Mouse (Mus musculus): ENCODE measurements around the gene Tcf7l2. TPM values are rescaled to one million over a fixed set of nuclear protein-coding genes. Genes with fewer than 3 reads are reported as not detected.

The Tcf7l2 gene
- polyA plus RNA-seq, 1 experiment from 2014 or later = 225 TPM

DNA sequence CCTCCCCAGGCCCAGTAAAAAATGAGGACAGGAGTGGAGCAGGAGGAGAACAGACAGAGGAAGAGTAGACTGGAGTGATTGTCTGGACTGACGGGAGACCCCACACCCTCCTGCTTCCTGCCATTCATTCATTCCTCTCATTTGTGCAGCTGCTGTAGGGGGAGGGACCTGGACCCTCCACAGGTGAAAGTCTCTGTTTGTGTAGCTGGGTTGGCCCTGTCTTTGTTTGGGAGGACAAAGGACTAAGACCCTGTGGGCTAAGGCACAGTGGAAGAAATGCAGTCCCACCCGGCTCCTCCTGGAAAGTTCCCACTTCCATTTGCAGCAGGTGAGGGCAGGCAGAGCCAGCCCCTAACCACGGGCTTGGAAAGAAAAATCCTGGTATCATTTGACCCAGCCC lies 27.0 kb upstream of the Tcf7l2 start:
- Histone ChIP-seq H3K27ac (replicated peaks; ENCODE audit: low read depth, low read length) (no peak overlapping the region), H3K4me2 (ENCODE audit: low read depth, severe bottlenecking) (no peak overlapping the region), H3K27me3 (ENCODE audit: control insufficient read depth, insufficient read depth, low read length) (no peaks in the 10 kb centered on the region), H3K4me1 (ENCODE audit: control insufficient read depth, insufficient read depth, low read length) (0 out of 2 replicates have a peak, but pooled peaks cover 2% of the 10 kb centered on the region), H3K9ac (ENCODE audit: low read length) (no peak overlapping the region), H3K4me3 (ENCODE audit: low read depth, low read length) (no peak overlapping the region), H3K36me3 (ENCODE audit: control insufficient read depth, insufficient read depth, low read length) (no peaks in the 10 kb centered on the region), H3K9me3 (ENCODE audit: control insufficient read depth, low read length) (no peaks in the 10 kb centered on the region)
- ATAC-seq (ENCODE audit: insufficient number of reproducible peaks, low FRiP score, low TSS enrichment, low read depth) (no peak), DNase-seq (ENCODE audit: low spot score) (no peak)
- WGBS = 52% methylated on average over 3 of the region's 3 CpGs

- Histone ChIP-seq H3K9ac (ENCODE audit: low read length) (no peak overlapping the region), H3K36me3 (ENCODE audit: control insufficient read depth, insufficient read depth, low read length) (no peaks in the 10 kb centered on the region), H3K9me3 (ENCODE audit: control insufficient read depth, low read length) (no peaks in the 10 kb centered on the region), H3K4me1 (ENCODE audit: control insufficient read depth, insufficient read depth, low read length) (peaks cover 7% of the 10 kb centered on the region; the same call in 1 of the 2 replicates), H3K4me2 (ENCODE audit: low read depth, severe bottlenecking) (no peak overlapping the region), H3K27me3 (ENCODE audit: control insufficient read depth, insufficient read depth, low read length) (no peaks in the 10 kb centered on the region), H3K4me3 (ENCODE audit: low read depth, low read length) (no peak overlapping the region), H3K27ac (replicated peaks; ENCODE audit: low read depth, low read length) (no peak overlapping the region)
- DNase-seq (ENCODE audit: low spot score) (no peak), ATAC-seq (ENCODE audit: insufficient number of reproducible peaks, low FRiP score, low TSS enrichment, low read depth) (no peak)
- 78% methylated on average over 6 of the region's 6 CpGs for WGBS
Measured at GRCm38 (mm10) chr19:55719083-55719482, 22.5 kb upstream of the Tcf7l2 start.

- peaks cover 7% of the 10 kb centered on the region; the same call in 1 of the 2 replicates for H3K4me1 ChIP-seq (ENCODE audit: control insufficient read depth, insufficient read depth, low read length)
- 79% methylated on average over 20 of the region's 20 CpGs for WGBS
- ATAC-seq (ENCODE audit: insufficient number of reproducible peaks, low FRiP score, low TSS enrichment, low read depth) (no peak), DNase-seq (ENCODE audit: low spot score) (no peak)
- no peaks in the 10 kb centered on the region for H3K27me3 ChIP-seq (ENCODE audit: control insufficient read depth, insufficient read depth, low read length)
- H3K27ac ChIP-seq (replicated peaks; ENCODE audit: low read depth, low read length) = no peak overlapping the region
- H3K9me3 ChIP-seq (ENCODE audit: control insufficient read depth, low read length) = no peaks in the 10 kb centered on the region
- no peak overlapping the region for H3K4me3 ChIP-seq (ENCODE audit: low read depth, low read length)
- no peaks in the 10 kb centered on the region for H3K36me3 ChIP-seq (ENCODE audit: control insufficient read depth, insufficient read depth, low read length)
- no peak overlapping the region for H3K9ac ChIP-seq (ENCODE audit: low read length)
- no peak overlapping the region for H3K4me2 ChIP-seq (ENCODE audit: low read depth, severe bottlenecking)
Measured at GRCm38 (mm10) chr19:55719524-55720408, 21.9 kb upstream of the Tcf7l2 start.

DNA sequence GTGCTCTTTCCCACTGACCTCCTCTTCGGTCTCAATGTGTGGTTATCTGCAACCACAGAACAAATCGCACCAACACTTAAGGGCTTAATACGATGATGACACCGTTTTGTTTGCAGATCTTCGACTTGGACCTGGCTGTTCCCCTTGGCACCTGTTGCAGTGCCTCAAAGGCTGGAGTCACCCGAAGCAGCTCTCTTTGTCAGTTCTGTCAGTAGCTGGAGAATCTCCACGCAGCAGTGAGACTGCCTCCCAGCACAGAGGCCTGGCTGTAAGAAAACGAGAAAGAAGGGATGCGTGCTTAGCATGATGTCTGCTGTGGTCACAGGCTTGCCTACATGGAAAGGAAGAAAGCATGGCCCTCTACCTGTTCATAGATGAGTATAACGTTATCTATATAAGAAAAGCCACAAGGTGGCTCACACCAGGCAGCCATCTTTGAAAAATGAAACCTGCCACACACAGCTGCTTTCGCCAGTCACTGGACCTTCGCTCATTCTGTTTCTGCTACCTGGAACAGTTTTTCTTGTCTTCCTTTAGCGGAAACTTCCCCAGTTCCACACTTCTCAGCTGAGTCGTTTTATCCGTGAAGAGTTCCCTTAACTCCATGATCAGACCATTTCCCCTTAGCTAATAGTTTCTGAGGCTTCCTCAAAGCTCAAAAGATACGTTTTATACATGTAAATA lies 21.1 kb upstream of the Tcf7l2 start:
- Histone ChIP-seq H3K4me1 (ENCODE audit: control insufficient read depth, insufficient read depth, low read length) (peaks cover 7% of the 10 kb centered on the region; the same call in 1 of the 2 replicates), H3K9ac (ENCODE audit: low read length) (no peak overlapping the region), H3K27me3 (ENCODE audit: control insufficient read depth, insufficient read depth, low read length) (no peaks in the 10 kb centered on the region), H3K27ac (replicated peaks; ENCODE audit: low read depth, low read length) (no peak overlapping the region), H3K4me3 (ENCODE audit: low read depth, low read length) (no peak overlapping the region), H3K36me3 (ENCODE audit: control insufficient read depth, insufficient read depth, low read length) (no peaks in the 10 kb centered on the region), H3K4me2 (ENCODE audit: low read depth, severe bottlenecking) (no peak overlapping the region), H3K9me3 (ENCODE audit: control insufficient read depth, low read length) (no peaks in the 10 kb centered on the region)
- 81% methylated on average over 16 of the region's 16 CpGs for WGBS
- DNase-seq (ENCODE audit: low spot score) (no peak), ATAC-seq (ENCODE audit: insufficient number of reproducible peaks, low FRiP score, low TSS enrichment, low read depth) (no peak)

DNA sequence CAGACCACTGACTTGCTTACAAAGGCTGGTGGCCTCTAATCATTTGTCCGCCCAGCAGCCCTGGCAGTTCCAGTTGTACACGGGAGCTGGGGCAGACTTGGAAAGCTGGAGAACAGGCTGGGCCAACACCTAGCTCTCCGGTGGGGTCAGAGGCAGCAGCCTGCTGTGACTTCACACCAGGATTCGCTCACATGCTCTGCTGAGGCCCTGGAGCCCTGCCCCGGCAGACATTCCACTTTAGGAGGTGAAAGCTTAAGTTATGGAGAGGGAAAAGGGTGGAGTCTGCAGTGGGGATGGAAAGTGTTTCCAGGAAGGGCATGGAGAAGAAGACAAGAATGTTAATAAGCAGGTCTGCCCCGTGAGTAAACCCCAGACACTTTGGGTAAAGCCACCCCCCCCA lies 19.2 kb upstream of the Tcf7l2 start:
- peaks cover 7% of the 10 kb centered on the region; the same call in 1 of the 2 replicates for H3K4me1 ChIP-seq (ENCODE audit: control insufficient read depth, insufficient read depth, low read length)
- WGBS = 18% methylated on average over 6 of the region's 6 CpGs
- peak overlapping the region; percentile 27; the same call in 1 of the 2 replicates for H3K9ac ChIP-seq (ENCODE audit: low read length)
- H3K27ac ChIP-seq (replicated peaks; ENCODE audit: low read depth, low read length) = 0 out of 2 replicates have a peak overlapping the region, but pooled peaks have one; percentile 21
- H3K27me3 ChIP-seq (ENCODE audit: control insufficient read depth, insufficient read depth, low read length) = no peaks in the 10 kb centered on the region
- H3K36me3 ChIP-seq (ENCODE audit: control insufficient read depth, insufficient read depth, low read length) = no peaks in the 10 kb centered on the region
- no peak overlapping the region for H3K4me2 ChIP-seq (ENCODE audit: low read depth, severe bottlenecking)
- ATAC-seq (ENCODE audit: insufficient number of reproducible peaks, low FRiP score, low TSS enrichment, low read depth) (no peak), DNase-seq (ENCODE audit: low spot score) (no peak)
- no peaks in the 10 kb centered on the region for H3K9me3 ChIP-seq (ENCODE audit: control insufficient read depth, low read length)
- H3K4me3 ChIP-seq (ENCODE audit: low read depth, low read length) = no peak overlapping the region

GRCm38 (mm10) chr19:55729376-55729775 lies 12.2 kb upstream of the Tcf7l2 start:
- Histone ChIP-seq H3K9ac (ENCODE audit: low read length) (no peak overlapping the region), H3K27ac (replicated peaks; ENCODE audit: low read depth, low read length) (no peak overlapping the region), H3K4me1 (ENCODE audit: control insufficient read depth, insufficient read depth, low read length) (peaks cover 5% of the 10 kb centered on the region), H3K27me3 (ENCODE audit: control insufficient read depth, insufficient read depth, low read length) (no peaks in the 10 kb centered on the region), H3K4me2 (ENCODE audit: low read depth, severe bottlenecking) (no peak overlapping the region), H3K36me3 (ENCODE audit: control insufficient read depth, insufficient read depth, low read length) (no peaks in the 10 kb centered on the region), H3K4me3 (ENCODE audit: low read depth, low read length) (no peak overlapping the region), H3K9me3 (ENCODE audit: control insufficient read depth, low read length) (no peaks in the 10 kb centered on the region)
- DNase-seq (ENCODE audit: low spot score) (no peak), ATAC-seq (ENCODE audit: insufficient number of reproducible peaks, low FRiP score, low TSS enrichment, low read depth) (no peak)
- WGBS = 68% methylated on average over 8 of the region's 8 CpGs

GRCm38 (mm10) chr19:55732499-55732898 lies 9.1 kb upstream of the Tcf7l2 start:
- DNase-seq (ENCODE audit: low spot score) (no peak), ATAC-seq (ENCODE audit: insufficient number of reproducible peaks, low FRiP score, low TSS enrichment, low read depth) (no peak)
- H3K36me3 ChIP-seq (ENCODE audit: control insufficient read depth, insufficient read depth, low read length) = no peaks in the 10 kb centered on the region
- no peak overlapping the region for H3K9ac ChIP-seq (ENCODE audit: low read length)
- peaks cover 5% of the 10 kb centered on the region for H3K4me1 ChIP-seq (ENCODE audit: control insufficient read depth, insufficient read depth, low read length)
- H3K27ac ChIP-seq (replicated peaks; ENCODE audit: low read depth, low read length) = no peak overlapping the region
- no peak overlapping the region for H3K4me2 ChIP-seq (ENCODE audit: low read depth, severe bottlenecking)
- H3K4me3 ChIP-seq (ENCODE audit: low read depth, low read length) = no peak overlapping the region
- WGBS = 41% methylated on average over 6 of the region's 6 CpGs
- H3K9me3 ChIP-seq (ENCODE audit: control insufficient read depth, low read length) = no peaks in the 10 kb centered on the region
- H3K27me3 ChIP-seq (ENCODE audit: control insufficient read depth, insufficient read depth, low read length) = no peaks in the 10 kb centered on the region

GRCm38 (mm10) chr19:55732994-55733393 lies 8.6 kb upstream of the Tcf7l2 start:
- H3K4me3 ChIP-seq (ENCODE audit: low read depth, low read length) = no peak overlapping the region
- H3K9me3 ChIP-seq (ENCODE audit: control insufficient read depth, low read length) = no peaks in the 10 kb centered on the region
- H3K4me2 ChIP-seq (ENCODE audit: low read depth, severe bottlenecking) = no peak overlapping the region
- no peak for ATAC-seq (ENCODE audit: insufficient number of reproducible peaks, low FRiP score, low TSS enrichment, low read depth)
- WGBS = 41% methylated on average over 3 of the region's 3 CpGs
- no peak for DNase-seq (ENCODE audit: low spot score)
- no peak overlapping the region for H3K9ac ChIP-seq (ENCODE audit: low read length)
- no peaks in the 10 kb centered on the region for H3K36me3 ChIP-seq (ENCODE audit: control insufficient read depth, insufficient read depth, low read length)
- no peaks in the 10 kb centered on the region for H3K27me3 ChIP-seq (ENCODE audit: control insufficient read depth, insufficient read depth, low read length)
- peaks cover 5% of the 10 kb centered on the region for H3K4me1 ChIP-seq (ENCODE audit: control insufficient read depth, insufficient read depth, low read length)
- no peak overlapping the region for H3K27ac ChIP-seq (replicated peaks; ENCODE audit: low read depth, low read length)

All from limb, embryonic 11.5 days (tissue).